Mouse (Mus musculus): ENCODE data around the gene Grid2.

Grid2 gene

GRCm38 (mm10) chr6:63635970-63636369, 380.3 kb downstream of the Grid2 start:
- no peak for DNase-seq (ENCODE audit: low read depth)

- DNase-seq (ENCODE audit: low read depth), result no peak
Observed at GRCm38 (mm10) chr6:63659423-63659822, 403.7 kb downstream of the Grid2 start.

GRCm38 (mm10) chr6:63685689-63686088, 430.0 kb downstream of the Grid2 start:
- DNase-seq (ENCODE audit: low read depth), result no peak

- DNase-seq (ENCODE audit: low read depth), result no peak
Observed at GRCm38 (mm10) chr6:63701684-63702083, 446.0 kb downstream of the Grid2 start.

GRCm38 (mm10) chr6:63733740-63734139, 478.1 kb downstream of the Grid2 start:
- no peak for DNase-seq (ENCODE audit: low read depth)

- no peak for DNase-seq (ENCODE audit: low read depth)
Observed at GRCm38 (mm10) chr6:63762535-63762934, 506.9 kb downstream of the Grid2 start.

- no peak for DNase-seq (ENCODE audit: low read depth)
Observed at GRCm38 (mm10) chr6:63794679-63795078, 539.0 kb downstream of the Grid2 start.

GRCm38 (mm10) chr6:63820236-63820635, 564.6 kb downstream of the Grid2 start:
- no peak for DNase-seq (ENCODE audit: low read depth)

GRCm38 (mm10) chr6:63862628-63863027, 607.0 kb downstream of the Grid2 start:
- no peak for DNase-seq (ENCODE audit: low read depth)

GRCm38 (mm10) chr6:63877088-63877764, 621.5 kb downstream of the Grid2 start:
- DNase-seq (ENCODE audit: low read depth), result no peak

- no peak for DNase-seq (ENCODE audit: low read depth)
Observed at GRCm38 (mm10) chr6:63877765-63878345, 622.2 kb downstream of the Grid2 start.

- DNase-seq (ENCODE audit: low read depth), result no peak
Observed at GRCm38 (mm10) chr6:63894714-63895113, 639.0 kb downstream of the Grid2 start.

- DNase-seq (ENCODE audit: low read depth), result no peak
Observed at GRCm38 (mm10) chr6:63898171-63898570, 642.5 kb downstream of the Grid2 start.

GRCm38 (mm10) chr6:63917035-63917570, 661.4 kb downstream of the Grid2 start:
- no peak for DNase-seq (ENCODE audit: low read depth)

GRCm38 (mm10) chr6:63921951-63922350, 666.3 kb downstream of the Grid2 start:
- DNase-seq (ENCODE audit: low read depth), result no peak

GRCm38 (mm10) chr6:63931201-63931600, 675.5 kb downstream of the Grid2 start:
- DNase-seq (ENCODE audit: low read depth), result no peak

GRCm38 (mm10) chr6:63946721-63947120, 691.0 kb downstream of the Grid2 start:
- no peak for DNase-seq (ENCODE audit: low read depth)

GRCm38 (mm10) chr6:63963789-63964188, 708.1 kb downstream of the Grid2 start:
- DNase-seq (ENCODE audit: low read depth), result no peak

GRCm38 (mm10) chr6:63964269-63964668, 708.6 kb downstream of the Grid2 start:
- no peak for DNase-seq (ENCODE audit: low read depth)

- no peak for DNase-seq (ENCODE audit: low read depth)
Observed at GRCm38 (mm10) chr6:63964735-63965134, 709.1 kb downstream of the Grid2 start.

- DNase-seq (ENCODE audit: low read depth), result no peak
Observed at GRCm38 (mm10) chr6:64046084-64046483, 790.4 kb downstream of the Grid2 start.

GRCm38 (mm10) chr6:64046732-64047131, 791.1 kb downstream of the Grid2 start:
- DNase-seq (ENCODE audit: low read depth), result no peak

- no peak for DNase-seq (ENCODE audit: low read depth)
Observed at GRCm38 (mm10) chr6:64047950-64048349, 792.3 kb downstream of the Grid2 start.

GRCm38 (mm10) chr6:64063858-64064257, 808.2 kb downstream of the Grid2 start:
- no peak for DNase-seq (ENCODE audit: low read depth)

All from naive thymus-derived CD4-positive, alpha-beta T cell, adult 2 months (primary cell).